ENCODE assay signal across 8 mouse cellular contexts in the genomic region with DNA sequence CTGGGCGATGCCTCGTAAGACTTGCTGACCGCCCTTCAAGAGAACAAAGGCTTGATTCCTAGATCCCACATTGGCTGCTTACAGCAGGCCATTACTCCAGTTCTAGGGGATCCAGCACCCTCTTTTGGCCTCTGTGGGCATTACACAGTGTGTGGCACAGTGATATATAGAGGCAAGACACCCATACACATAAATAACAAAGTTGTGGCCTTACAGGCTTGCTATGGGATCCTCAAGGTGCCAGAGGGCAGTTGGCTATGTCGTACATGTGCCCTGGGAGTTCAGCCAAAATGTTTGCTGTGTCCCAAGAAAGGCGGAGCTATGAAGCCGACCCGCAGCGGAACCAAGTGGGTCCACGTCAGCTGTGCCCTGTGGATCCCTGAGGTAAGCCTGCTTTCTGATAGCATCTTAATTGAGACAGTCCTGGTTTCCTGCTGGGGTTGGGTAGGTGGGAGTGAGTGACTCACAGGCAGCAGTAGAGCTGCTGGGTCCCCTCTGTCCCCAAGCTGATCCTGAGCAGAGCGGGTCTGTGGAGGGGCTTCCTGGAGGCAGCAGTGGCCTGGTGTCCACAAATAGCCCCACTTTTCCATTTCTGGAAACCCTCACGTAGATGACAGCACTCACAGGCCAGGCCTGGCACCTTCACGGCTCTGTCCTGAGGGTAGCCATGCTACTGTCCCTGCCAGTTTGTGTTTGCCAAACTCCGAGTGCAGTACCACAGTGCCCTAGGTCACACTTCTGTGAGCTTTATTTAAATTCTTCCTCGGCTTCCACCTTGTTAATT. TPM values are rescaled to one million over a fixed set of nuclear protein-coding genes. Genes with fewer than 3 reads are reported as not detected.
DNase-seq lines count a peak whose midpoint lies in the region; ATAC-seq and TF ChIP-seq lines count a peak whose summit lies in the region.

No protein-coding gene starts in this region.

- no peak overlapping the region for H3K4me2 ChIP-seq in forebrain, embryonic 13.5 days
- H3K4me2 ChIP-seq in midbrain, embryonic 15.5 days: no peak overlapping the region

- TF ChIP-seq POLR2A in ES-Bruce4 (IDR thresholded peaks at IDR 0.05; ENCODE audit: insufficient read depth, low read length): no peak

- peaks cover 95% of the 10 kb centered on the region for H3K36me3 ChIP-seq in ES-Bruce4 (ENCODE audit: control insufficient read depth, insufficient read depth, low read length, poor library complexity, severe bottlenecking)
- H3K36me3 ChIP-seq in forebrain, embryonic 13.5 days (ENCODE audit: poor library complexity, severe bottlenecking): peaks cover 57% of the 10 kb centered on the region
- H3K36me3 ChIP-seq in midbrain, embryonic 15.5 days (replicated peaks): no peaks in the 10 kb centered on the region; the same call in 1 of the 2 replicates

- H3K27me3 ChIP-seq in ES-Bruce4 (ENCODE audit: control insufficient read depth, insufficient read depth, low read length, poor library complexity, severe bottlenecking): no peaks in the 10 kb centered on the region
- H3K27me3 ChIP-seq in forebrain, embryonic 13.5 days: no peaks in the 10 kb centered on the region
- no peaks in the 10 kb centered on the region for H3K27me3 ChIP-seq in midbrain, embryonic 15.5 days (replicated peaks)

- TF ChIP-seq EP300 in ES-Bruce4 (IDR thresholded peaks at IDR 0.05; ENCODE audit: insufficient read depth, low read depth, low read length): no peak

- 81% methylated on average over 14 of the region's 14 CpGs for WGBS in forebrain, embryonic 13.5 days
- WGBS in midbrain, embryonic 15.5 days: 76% methylated on average over 14 of the region's 14 CpGs

- TF ChIP-seq CTCF in ES-Bruce4 (IDR thresholded peaks at IDR 0.05; ENCODE audit: low read depth, low read length): peak; percentile 27

- DNase-seq in 416B (ENCODE audit: low read depth): peak; percentile 76
- peak; percentile 78 for DNase-seq in heart, postnatal 4 days
- peak; percentile 73 to 77 for DNase-seq in kidney, postnatal 4 days

- H3K4me1 ChIP-seq in ES-Bruce4 (ENCODE audit: control insufficient read depth, insufficient read depth, low read length): peaks cover 4% of the 10 kb centered on the region
- peaks cover 21% of the 10 kb centered on the region for H3K4me1 ChIP-seq in forebrain, embryonic 13.5 days
- peaks cover 21% of the 10 kb centered on the region for H3K4me1 ChIP-seq in midbrain, embryonic 15.5 days

- H3K4me3 ChIP-seq in ES-Bruce4 (ENCODE audit: low read depth, low read length): no peak overlapping the region
- no peak overlapping the region for H3K4me3 ChIP-seq in forebrain, embryonic 13.5 days
- H3K4me3 ChIP-seq in midbrain, embryonic 15.5 days: no peak overlapping the region

- H3K9ac ChIP-seq in ES-Bruce4 (ENCODE audit: low read depth, poor library complexity, severe bottlenecking): no peak overlapping the region
- no peak overlapping the region for H3K9ac ChIP-seq in forebrain, embryonic 13.5 days
- no peak overlapping the region for H3K9ac ChIP-seq in midbrain, embryonic 15.5 days

- ATAC-seq in cerebellum, adult (ENCODE audit: insufficient number of reproducible peaks, low FRiP score, low TSS enrichment): peak; percentile 54
- ATAC-seq in forebrain, embryonic 13.5 days: peak; percentile 56
- peak; percentile 37 for ATAC-seq in midbrain, embryonic 15.5 days (replicated peaks)
- no peak for ATAC-seq in monocyte, adult 5-6 weeks (replicated peaks; ENCODE audit: insufficient number of reproducible peaks, low FRiP score, low TSS enrichment, poor library complexity, severe bottlenecking)

- no peak overlapping the region for H3K27ac ChIP-seq in ES-Bruce4 (ENCODE audit: insufficient read depth, low read length)
- no peak overlapping the region for H3K27ac ChIP-seq in forebrain, embryonic 13.5 days
- H3K27ac ChIP-seq in midbrain, embryonic 15.5 days: no peak overlapping the region

- no peaks in the 10 kb centered on the region for H3K9me3 ChIP-seq in ES-Bruce4 (replicated peaks; ENCODE audit: control insufficient read depth, insufficient read depth, low read length, poor library complexity, severe bottlenecking)
- no peaks in the 10 kb centered on the region for H3K9me3 ChIP-seq in forebrain, embryonic 13.5 days (replicated peaks)
- H3K9me3 ChIP-seq in midbrain, embryonic 15.5 days: no peaks in the 10 kb centered on the region

RNA-seq across cellular contexts. Expression of a gene that starts 44.5 kb away (rescaled TPM):
- polyA plus RNA-seq in ES-Bruce4 (2011; ENCODE audit: insufficient read depth, insufficient read length, low read depth, missing spikeins): 179 and 201 TPM in 2 replicates
- polyA plus RNA-seq in forebrain, embryonic 13.5 days (2015; fragmentation: Nextera tagmentation; extraction: Ambion mirVana): 17.1 and 18.9 TPM in 2 replicates
- total RNA-seq in heart, postnatal 4 days (2021): 10 to 100 TPM; 37.8 to 43.5 TPM
- 13.8 and 14.0 TPM in 2 replicates for polyA plus RNA-seq in midbrain, embryonic 15.5 days (2015; fragmentation: Nextera tagmentation; extraction: Ambion mirVana)
- 16.5 to 22.5 TPM (median 18.4 TPM) in 3 replicates for total RNA-seq in monocyte, adult 5-6 weeks (2017)
